Mouse (Mus musculus): ENCODE measurements around the gene Hist1h3i. TPM values are rescaled to one million over a fixed set of nuclear protein-coding genes. Genes with fewer than 3 reads are reported as not detected.
"Not testable (repeated sequence)": the region's sequence is repeated elsewhere in the genome, so short reads cannot be mapped to it uniquely, and the experiment has no call there.

The Hist1h3i gene
- polyA plus RNA-seq, 1 experiment from 2014 or later = 124 TPM

DNA sequence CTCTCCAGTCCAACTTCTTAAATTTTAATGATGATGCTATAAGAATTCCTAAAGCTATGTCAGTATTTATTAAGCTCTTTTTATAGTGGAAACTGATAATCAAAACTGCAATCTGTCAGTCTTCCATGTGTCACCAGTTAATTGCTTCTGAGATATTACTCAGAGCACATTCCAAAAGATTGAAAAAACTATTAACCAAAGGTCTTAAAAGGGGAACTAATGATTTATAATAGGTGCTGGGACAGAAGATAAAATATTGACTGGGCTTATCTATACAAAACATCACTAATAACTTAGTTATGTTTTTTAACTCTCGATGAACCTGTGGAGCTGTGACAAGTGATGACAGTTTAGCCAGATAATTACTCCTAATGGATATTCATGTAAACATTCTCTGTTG, 38.2 kb downstream of the Hist1h3i start:
- Histone ChIP-seq H3K36me3 (ENCODE audit: control insufficient read depth, insufficient read depth, low read length) (no peaks in the 10 kb centered on the region), H3K4me1 (replicated peaks; ENCODE audit: control insufficient read depth, insufficient read depth, low read length) (peaks cover 6% of the 10 kb centered on the region), H3K27me3 (ENCODE audit: control insufficient read depth, insufficient read depth, low read depth, low read length) (no peaks in the 10 kb centered on the region), H3K9me3 (ENCODE audit: control insufficient read depth, low read length) (no peaks in the 10 kb centered on the region), H3K27ac (ENCODE audit: low read length) (no peak overlapping the region), H3K9ac (ENCODE audit: low read length) (no peak overlapping the region), H3K4me2 (ENCODE audit: low read depth, low read length) (no peak overlapping the region), H3K4me3 (ENCODE audit: low read length) (no peak overlapping the region)
- 39% methylated on average over 1 of the region's 1 CpGs for WGBS
- ATAC-seq (ENCODE audit: low read depth) = no peak

DNA sequence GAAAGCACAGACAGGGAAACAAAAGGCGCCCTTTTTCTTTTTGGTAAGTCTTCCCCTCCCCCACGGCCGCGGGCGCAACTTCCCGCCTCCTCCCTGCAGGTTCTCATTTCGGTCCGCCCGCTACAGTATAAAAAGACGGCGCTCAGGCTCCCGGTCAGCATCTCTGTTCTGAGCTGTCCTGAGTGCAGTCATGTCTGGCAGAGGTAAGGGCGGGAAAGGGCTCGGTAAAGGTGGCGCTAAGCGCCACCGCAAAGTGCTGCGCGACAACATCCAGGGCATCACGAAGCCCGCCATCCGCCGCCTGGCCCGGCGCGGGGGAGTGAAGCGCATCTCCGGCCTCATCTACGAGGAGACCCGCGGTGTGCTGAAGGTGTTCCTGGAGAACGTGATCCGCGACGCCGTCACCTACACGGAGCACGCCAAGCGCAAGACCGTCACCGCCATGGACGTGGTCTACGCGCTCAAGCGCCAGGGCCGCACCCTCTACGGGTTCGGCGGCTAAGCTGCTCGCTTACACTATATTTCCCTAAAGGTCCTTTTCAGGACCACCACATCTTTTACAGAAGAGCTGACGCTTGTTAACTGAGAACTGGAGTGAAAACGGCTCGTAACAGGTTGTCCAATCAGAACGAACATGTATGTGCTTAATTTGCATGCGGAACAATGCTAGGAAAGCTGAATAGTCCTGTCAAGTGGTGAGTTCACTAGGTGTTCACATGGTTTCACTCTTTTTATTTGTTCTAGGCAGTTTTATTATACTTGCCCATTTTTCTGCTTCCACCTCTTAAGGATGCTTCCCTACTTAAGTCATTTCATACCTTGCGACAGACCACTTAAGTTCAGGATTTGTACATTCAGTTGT, 48.0 kb downstream of the Hist1h3i start, which contains the start of gene Hist1h4j:
Gene Hist1h4j, plus strand, starts transcription at position 159 of the 862 bp plus-strand sequence.
- under 1% methylated on average over 40 of the region's 56 CpGs for WGBS
- Histone ChIP-seq H3K4me2 (ENCODE audit: low read depth, low read length) (peak within 1 kb of the TSS; percentile 70), H3K9ac (ENCODE audit: low read length) (peak within 1 kb of the TSS; percentile 68), H3K27ac (ENCODE audit: low read length) (peak within 1 kb of the TSS; percentile 93), H3K4me3 (ENCODE audit: low read length) (peak within 1 kb of the TSS; percentile 50)
- not testable (repeated sequence) for H3K4me1 ChIP-seq (replicated peaks; ENCODE audit: control insufficient read depth, insufficient read depth, low read length); H3K27me3 ChIP-seq (ENCODE audit: control insufficient read depth, insufficient read depth, low read depth, low read length); H3K9me3 ChIP-seq (ENCODE audit: control insufficient read depth, low read length); H3K36me3 ChIP-seq (ENCODE audit: control insufficient read depth, insufficient read depth, low read length)
- peak; percentile 93 for ATAC-seq (ENCODE audit: low read depth)

DNA sequence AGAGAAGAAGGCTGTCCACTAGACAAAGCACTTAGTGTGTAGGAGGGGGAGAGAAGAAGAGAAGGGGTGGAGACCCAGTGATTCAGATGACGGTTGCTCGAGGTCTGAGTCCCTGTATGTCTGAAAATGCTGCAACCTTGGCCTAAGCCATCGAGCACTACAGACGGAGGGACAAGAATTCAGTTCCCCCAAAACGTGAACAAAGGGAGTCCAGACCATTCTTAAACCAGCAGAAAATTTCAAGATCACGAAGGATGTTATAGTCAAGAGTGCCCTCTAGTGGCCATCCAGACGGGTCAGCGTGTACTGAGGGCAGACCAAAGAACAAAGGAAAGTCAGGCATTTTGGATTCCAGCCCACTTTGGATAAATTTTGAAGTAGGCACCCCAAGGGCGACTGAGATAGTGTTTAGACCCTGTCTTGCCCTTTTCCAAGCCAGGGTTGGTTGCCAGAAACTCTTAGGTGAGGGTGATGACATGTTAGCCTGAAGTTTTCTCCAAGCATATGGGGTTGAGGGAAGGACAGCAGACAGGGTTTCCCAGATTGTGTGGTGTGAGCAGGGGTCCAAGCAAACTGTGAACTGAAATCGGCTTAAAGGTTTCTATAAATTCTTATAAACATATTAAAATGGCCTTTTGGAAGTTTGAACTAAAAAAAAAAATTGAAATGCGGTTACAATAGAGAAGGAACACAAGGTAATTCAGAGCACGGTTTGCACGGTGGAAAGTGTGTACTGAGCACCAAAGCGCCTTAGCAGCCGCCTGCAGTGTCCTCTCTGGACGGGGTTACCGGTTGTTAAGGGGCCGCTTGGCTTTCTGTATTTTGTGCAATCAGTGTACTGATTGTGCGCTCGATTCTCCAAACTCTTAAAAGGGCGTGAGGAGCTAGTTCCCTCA, 48.9 kb downstream of the Hist1h3i start:
- Histone ChIP-seq H3K27ac (ENCODE audit: low read length) (peak overlapping the region; percentile 93), H3K9ac (ENCODE audit: low read length) (peak overlapping the region; percentile 68), H3K4me2 (ENCODE audit: low read depth, low read length) (peak overlapping the region; percentile 70), H3K9me3 (ENCODE audit: control insufficient read depth, low read length) (no peaks in the 10 kb centered on the region), H3K27me3 (ENCODE audit: control insufficient read depth, insufficient read depth, low read depth, low read length) (no peaks in the 10 kb centered on the region), H3K4me1 (replicated peaks; ENCODE audit: control insufficient read depth, insufficient read depth, low read length) (peaks cover 3% of the 10 kb centered on the region; the same call in 1 of the 2 replicates), H3K4me3 (ENCODE audit: low read length) (peak overlapping the region; percentile 50), H3K36me3 (ENCODE audit: control insufficient read depth, insufficient read depth, low read length) (no peaks in the 10 kb centered on the region)
- WGBS = under 1% methylated on average over 21 of the region's 21 CpGs
- ATAC-seq (ENCODE audit: low read depth) = peak; percentile 84

DNA sequence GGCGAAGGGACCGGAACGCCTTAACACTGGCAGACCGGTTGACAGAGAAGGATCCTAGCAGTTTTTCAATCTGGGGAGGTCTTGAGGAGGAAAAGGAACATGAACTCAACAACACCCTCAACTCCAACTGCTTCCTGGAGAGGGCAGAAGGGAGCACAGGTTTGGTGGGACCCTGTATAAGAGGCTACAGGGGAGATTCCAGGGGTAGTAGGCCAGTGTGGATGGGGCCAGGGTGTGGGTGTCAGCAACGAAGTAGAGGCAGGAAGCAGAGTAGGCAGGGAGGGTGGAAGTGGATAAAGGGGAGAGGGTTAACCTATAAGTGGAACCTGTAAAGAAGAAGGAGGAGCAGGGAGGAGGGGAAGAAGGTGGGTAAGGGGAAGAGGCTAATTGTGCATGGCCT, 49.7 kb downstream of the Hist1h3i start:
- H3K9me3 ChIP-seq (ENCODE audit: control insufficient read depth, low read length) = no peaks in the 10 kb centered on the region
- H3K27me3 ChIP-seq (ENCODE audit: control insufficient read depth, insufficient read depth, low read depth, low read length) = no peaks in the 10 kb centered on the region
- H3K36me3 ChIP-seq (ENCODE audit: control insufficient read depth, insufficient read depth, low read length) = no peaks in the 10 kb centered on the region
- H3K4me3 ChIP-seq (ENCODE audit: low read length) = no peak overlapping the region
- H3K9ac ChIP-seq (ENCODE audit: low read length) = no peak overlapping the region
- WGBS = 70% methylated on average over 5 of the region's 5 CpGs
- H3K4me2 ChIP-seq (ENCODE audit: low read depth, low read length) = no peak overlapping the region
- H3K27ac ChIP-seq (ENCODE audit: low read length) = peak overlapping the region; percentile 93
- no peak for ATAC-seq (ENCODE audit: low read depth)
- H3K4me1 ChIP-seq (replicated peaks; ENCODE audit: control insufficient read depth, insufficient read depth, low read length) = peaks cover 3% of the 10 kb centered on the region; the same call in 1 of the 2 replicates

Small RNAs within 50 kb of the gene (microRNA-seq; reads per million reads assigned to microRNA genes)
- gene Gm19658 (not detected), gene Gm44346 (not detected), gene Gm44454 (not detected), gene Gm44466 (not detected)

Other genes starting within 250 kb of the Hist1h3i start
- 0.11 and 0.24 TPM in 2 replicates for gene Olfr1366, start 240.6 kb downstream of the Hist1h3i start, polyA plus RNA-seq (2015; fragmentation: Nextera tagmentation; extraction: Ambion mirVana)
- 0.04 TPM in 1 of 2 replicates, not detected in the other for gene Olfr1535, start 223.5 kb downstream of the Hist1h3i start, polyA plus RNA-seq (2015; fragmentation: Nextera tagmentation; extraction: Ambion mirVana)
- gene Olfr1364, start 201.6 kb downstream of the Hist1h3i start, polyA plus RNA-seq (2015; fragmentation: Nextera tagmentation; extraction: Ambion mirVana) = not detected in 2 replicates
- gene Olfr1362, start 169.3 kb downstream of the Hist1h3i start, polyA plus RNA-seq (2015; fragmentation: Nextera tagmentation; extraction: Ambion mirVana) = not detected in 2 replicates
- not detected in 2 replicates for gene Olfr11, start 140.9 kb downstream of the Hist1h3i start, polyA plus RNA-seq (2015; fragmentation: Nextera tagmentation; extraction: Ambion mirVana)
- not detected in 2 replicates for gene Olfr1361, start 120.0 kb downstream of the Hist1h3i start, polyA plus RNA-seq (2015; fragmentation: Nextera tagmentation; extraction: Ambion mirVana)
- not detected in 2 replicates for gene Olfr1360, start 106.0 kb downstream of the Hist1h3i start, polyA plus RNA-seq (2015; fragmentation: Nextera tagmentation; extraction: Ambion mirVana)
- not detected in 2 replicates for gene Olfr1359, start 85.3 kb downstream of the Hist1h3i start, polyA plus RNA-seq (2015; fragmentation: Nextera tagmentation; extraction: Ambion mirVana)
- 3.4 and 4.5 TPM in 2 replicates for gene Hist1h2bl, start 67.2 kb downstream of the Hist1h3i start, polyA plus RNA-seq (2015; fragmentation: Nextera tagmentation; extraction: Ambion mirVana)
- 33.0 and 45.8 TPM in 2 replicates for gene Hist1h2ai, start 66.9 kb downstream of the Hist1h3i start, polyA plus RNA-seq (2015; fragmentation: Nextera tagmentation; extraction: Ambion mirVana)
- gene Hist1h3h, start 65.7 kb downstream of the Hist1h3i start, polyA plus RNA-seq (2015; fragmentation: Nextera tagmentation; extraction: Ambion mirVana) = 13.5 and 20.4 TPM in 2 replicates
- gene Hist1h2bm, start 61.3 kb downstream of the Hist1h3i start, polyA plus RNA-seq (2015; fragmentation: Nextera tagmentation; extraction: Ambion mirVana) = 4.9 and 5.8 TPM in 2 replicates
- gene Hist1h4j, start 48.3 kb downstream of the Hist1h3i start, polyA plus RNA-seq (2015; fragmentation: Nextera tagmentation; extraction: Ambion mirVana) = 1.3 and 1.4 TPM in 2 replicates
- 2.0 and 5.4 TPM in 2 replicates for gene Hist1h4k, start 32.9 kb downstream of the Hist1h3i start, polyA plus RNA-seq (2015; fragmentation: Nextera tagmentation; extraction: Ambion mirVana)
- gene Hist1h2ak, start 29.5 kb downstream of the Hist1h3i start, polyA plus RNA-seq (2015; fragmentation: Nextera tagmentation; extraction: Ambion mirVana) = 31.5 and 35.8 TPM in 2 replicates
- gene Hist1h2bn, start 29.2 kb downstream of the Hist1h3i start, polyA plus RNA-seq (2015; fragmentation: Nextera tagmentation; extraction: Ambion mirVana) = 5.8 and 7.8 TPM in 2 replicates
- gene Hist1h1b, start 2.7 kb downstream of the Hist1h3i start, polyA plus RNA-seq (2015; fragmentation: Nextera tagmentation; extraction: Ambion mirVana) = 23.4 and 24.2 TPM in 2 replicates
- gene Hist1h2an, start 3.8 kb upstream of the Hist1h3i start, polyA plus RNA-seq (2015; fragmentation: Nextera tagmentation; extraction: Ambion mirVana) = 1.8 and 5.1 TPM in 2 replicates
- 1.0 and 1.2 TPM in 2 replicates for gene Hist1h2bp, start 4.1 kb upstream of the Hist1h3i start, polyA plus RNA-seq (2015; fragmentation: Nextera tagmentation; extraction: Ambion mirVana)
- gene Hist1h2bq, start 26.8 kb upstream of the Hist1h3i start, polyA plus RNA-seq (2015; fragmentation: Nextera tagmentation; extraction: Ambion mirVana) = 24.2 and 25.0 TPM in 2 replicates
- gene Hist1h2ao, start 27.1 kb upstream of the Hist1h3i start, polyA plus RNA-seq (2015; fragmentation: Nextera tagmentation; extraction: Ambion mirVana) = 3.4 TPM in 1 of 2 replicates, not detected in the other
- gene Hist1h4m, start 28.4 kb upstream of the Hist1h3i start, polyA plus RNA-seq (2015; fragmentation: Nextera tagmentation; extraction: Ambion mirVana) = not detected in 2 replicates
- 19.0 and 22.4 TPM in 2 replicates for gene Hist1h4n, start 48.8 kb upstream of the Hist1h3i start, polyA plus RNA-seq (2015; fragmentation: Nextera tagmentation; extraction: Ambion mirVana)
- 3,144 and 3,910 TPM in 2 replicates for gene Hist1h2ap, start 50.1 kb upstream of the Hist1h3i start, polyA plus RNA-seq (2015; fragmentation: Nextera tagmentation; extraction: Ambion mirVana)
- gene Hist1h2br, start 50.4 kb upstream of the Hist1h3i start, polyA plus RNA-seq (2015; fragmentation: Nextera tagmentation; extraction: Ambion mirVana) = 26.3 and 29.0 TPM in 2 replicates
- gene Zfp184, start 161.7 kb upstream of the Hist1h3i start, polyA plus RNA-seq (2015; fragmentation: Nextera tagmentation; extraction: Ambion mirVana) = 7.9 and 12.5 TPM in 2 replicates
- gene Pom121l2, start 197.8 kb upstream of the Hist1h3i start, polyA plus RNA-seq (2015; fragmentation: Nextera tagmentation; extraction: Ambion mirVana) = 0.16 and 0.18 TPM in 2 replicates
- gene Prss16, start 226.4 kb upstream of the Hist1h3i start, polyA plus RNA-seq (2015; fragmentation: Nextera tagmentation; extraction: Ambion mirVana) = 10.0 and 26.0 TPM in 2 replicates